Mouse (Mus musculus) liver, adult 2 months (tissue): Measurements from ENCODE around the gene Alox12. TPM values are rescaled to one million over a fixed set of nuclear protein-coding genes. Genes with fewer than 3 reads are reported as not detected.
A peak's percentile ranks its signal among the peaks of the same experiment; 100 is the strongest.

Experiments
- DNase-seq: peaks from one replicate; pipeline ENCODE4 v3.0.0-alpha.2; 2011; ENCODE audit warnings: low read depth, low spot score; ENCODE audit errors: extremely low read depth
- H3K27ac ChIP-seq: fragments of 200-500 bp; replicated peaks from 2 replicates; pipeline ENCODE4 v1.5.1; 2012; ENCODE audit warnings: low read depth, mild to moderate bottlenecking, control low read depth, inconsistent platforms, low read length; ENCODE audit not compliant: insufficient read depth
- H3K27me3 ChIP-seq: fragments of 200-500 bp; 2 replicates; pipeline ENCODE4 v1.6.1; 2012; ENCODE audit warnings: mild to moderate bottlenecking, moderate library complexity, low read length, inconsistent platforms; ENCODE audit not compliant: control insufficient read depth, insufficient read depth
- H3K36me3 ChIP-seq: fragments of 200-500 bp; 2 replicates; pipeline ENCODE4 v1.6.1; 2012; ENCODE audit warnings: low read length, inconsistent platforms; ENCODE audit not compliant: control insufficient read depth, insufficient read depth
- H3K4me1 ChIP-seq: fragments of 200-500 bp; 2 replicates; pipeline ENCODE4 v1.6.1; 2011; ENCODE audit warnings: low read length; ENCODE audit not compliant: control insufficient read depth, insufficient read depth
- H3K4me3 ChIP-seq: fragments of 200-500 bp; 2 replicates; pipeline ENCODE4 v1.5.1; 2011; ENCODE audit warnings: low read depth, mild to moderate bottlenecking, control low read depth, low read length, moderate library complexity; ENCODE audit not compliant: insufficient read depth
- H3K79me2 ChIP-seq: fragments of 200-500 bp; 2 replicates; pipeline ENCODE4 v1.6.1; 2012; ENCODE audit warnings: inconsistent platforms, mild to moderate bottlenecking, low read length, moderate library complexity; ENCODE audit not compliant: control insufficient read depth, insufficient read depth
- H3K9ac ChIP-seq: fragments of 200-500 bp; 2 replicates; pipeline ENCODE4 v1.6.1; 2012; ENCODE audit warnings: low read depth, mild to moderate bottlenecking, control low read depth, inconsistent platforms, low read length
- CTCF ChIP-seq: fragments of 200-500 bp; IDR thresholded peaks from 2 replicates; pipeline ENCODE4 v1.5.1; 2011; ENCODE audit warnings: low read depth, low read length, control low read depth
- POLR2A ChIP-seq: fragments of 200-500 bp; IDR thresholded peaks from 2 replicates; pipeline ENCODE4 v1.6.1; 2011; ENCODE audit warnings: low read length, control low read depth; ENCODE audit not compliant: insufficient read depth; ENCODE audit errors: extremely low read depth
- WGBS: fragments of 180-500 bp; shearing (Covaris S2); methylation state at CpG from one replicate; pipeline ENCODE4 v1.1.7; 2018; 5-methylcytosine and 5-hydroxymethylcytosine counted together
- polyA plus RNA-seq: library from polyadenylated mRNA; depleted of rRNA; stranded (reverse); fragments of >200 nt; gene quantifications from 2 replicates; pipeline ENCODE4 v1.2.3, GENCODE M21; 2012
- total RNA-seq: library from RNA; depleted of rRNA; stranded (reverse); fragments of >200 nt; gene quantifications from 2 replicates; pipeline ENCODE4 v1.2.3, GENCODE M21; 2014

Alox12 gene
- total and polyA plus RNA-seq, 2 experiments, result 0.09 to 0.28 TPM

GRCm38 (mm10) chr11:70218039-70218438, 37.1 kb downstream of the Alox12 start:
- H3K36me3 ChIP-seq, result no peaks in the 10 kb centered on the region
- H3K4me3 ChIP-seq, result no peak overlapping the region
- peak; percentile 74 for DNase-seq
- TF ChIP-seq CTCF (no peak), POLR2A (no peak)
- no peaks in the 10 kb centered on the region for H3K79me2 ChIP-seq
- no peaks in the 10 kb centered on the region for H3K27me3 ChIP-seq
- peaks cover 6% of the 10 kb centered on the region for H3K4me1 ChIP-seq
- whole genome bisulfite sequencing, result 55% methylated on average over 4 of the region's 4 CpGs
- no peak overlapping the region for H3K9ac ChIP-seq
- H3K27ac ChIP-seq, result no peak overlapping the region; the same call in 1 of the 2 replicates

DNA sequence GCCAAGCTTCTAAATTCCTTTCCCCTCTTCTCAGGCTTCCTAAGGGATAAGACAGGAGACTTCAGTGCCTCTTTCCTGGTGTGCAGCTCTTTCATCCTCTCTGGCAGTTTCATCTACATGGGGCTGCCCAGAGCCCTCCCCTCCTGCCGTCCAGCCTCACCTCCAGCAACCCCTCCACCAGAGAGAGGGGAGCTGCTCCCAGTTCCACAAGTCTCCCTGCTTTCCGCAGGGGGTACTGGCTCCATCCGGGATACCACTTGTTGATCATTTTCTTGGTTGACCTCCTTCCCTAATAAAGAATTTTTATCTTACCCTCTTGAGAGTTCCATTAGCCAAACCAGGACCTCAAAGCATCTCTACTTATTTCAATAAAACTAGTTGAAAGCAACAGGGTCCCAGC, 39.0 kb downstream of the Alox12 start:
- 94% methylated on average over 3 of the region's 3 CpGs for WGBS
- H3K9ac ChIP-seq, result no peak overlapping the region
- H3K4me3 ChIP-seq, result no peak overlapping the region
- H3K79me2 ChIP-seq, result no peaks in the 10 kb centered on the region
- H3K27ac ChIP-seq, result no peak overlapping the region
- no peaks in the 10 kb centered on the region for H3K27me3 ChIP-seq
- no peaks in the 10 kb centered on the region for H3K36me3 ChIP-seq
- DNase-seq, result no peak
- H3K4me1 ChIP-seq, result peaks cover 15% of the 10 kb centered on the region
- no peak for TF ChIP-seq POLR2A
- no peak for TF ChIP-seq CTCF

DNA sequence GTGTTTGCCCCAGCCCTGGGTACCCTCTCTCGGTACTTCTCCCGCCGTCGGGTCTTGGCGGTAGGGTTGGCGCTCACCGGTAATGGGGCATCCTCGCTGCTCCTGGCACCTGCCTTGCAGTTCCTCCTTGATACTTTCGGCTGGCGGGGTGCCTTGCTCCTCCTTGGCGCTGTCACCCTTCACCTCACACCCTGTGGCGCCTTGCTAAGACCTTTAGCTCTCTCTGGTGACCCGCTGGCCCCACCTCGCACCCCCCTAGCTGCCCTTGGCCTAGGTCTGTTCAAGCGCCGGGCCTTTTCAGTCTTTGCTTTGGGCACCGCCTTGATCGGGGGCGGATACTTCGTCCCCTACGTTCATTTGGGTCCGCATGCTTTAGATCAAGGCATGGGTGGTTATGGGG, 39.9 kb downstream of the Alox12 start:
- H3K9ac ChIP-seq, result no peak overlapping the region
- H3K79me2 ChIP-seq, result no peaks in the 10 kb centered on the region
- H3K4me3 ChIP-seq, result no peak overlapping the region
- H3K27me3 ChIP-seq, result no peaks in the 10 kb centered on the region
- peaks cover 15% of the 10 kb centered on the region for H3K4me1 ChIP-seq
- no peak overlapping the region for H3K27ac ChIP-seq
- no peak for TF ChIP-seq POLR2A
- TF ChIP-seq CTCF, result no peak
- DNase-seq, result no peak
- no peaks in the 10 kb centered on the region for H3K36me3 ChIP-seq
- WGBS, result 70% methylated on average over 22 of the region's 22 CpGs

DNA sequence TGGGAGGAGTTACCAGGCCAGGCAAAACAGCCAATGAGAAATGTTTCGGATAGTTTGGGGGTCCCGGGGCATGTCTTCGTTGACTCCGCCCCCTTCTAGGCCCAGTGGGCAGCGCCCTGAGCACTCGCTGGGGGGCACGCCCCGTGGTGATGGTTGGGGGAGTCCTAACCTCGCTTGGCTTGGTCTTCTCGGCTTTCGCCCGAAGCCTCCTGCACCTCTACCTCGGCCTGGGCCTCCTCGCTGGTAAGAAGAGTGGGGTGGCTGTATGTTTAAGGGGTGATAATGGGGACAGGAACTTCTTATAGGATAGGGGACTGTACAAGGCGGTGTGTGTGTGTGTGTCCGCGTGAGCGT, 40.3 kb downstream of the Alox12 start:
- no peak overlapping the region for H3K27ac ChIP-seq
- no peaks in the 10 kb centered on the region for H3K27me3 ChIP-seq
- no peak for DNase-seq
- TF ChIP-seq CTCF, result no peak
- H3K9ac ChIP-seq, result no peak overlapping the region
- H3K36me3 ChIP-seq, result no peaks in the 10 kb centered on the region
- no peaks in the 10 kb centered on the region for H3K79me2 ChIP-seq
- 46% methylated on average over 18 of the region's 18 CpGs for WGBS
- peaks cover 15% of the 10 kb centered on the region for H3K4me1 ChIP-seq
- no peak overlapping the region for H3K4me3 ChIP-seq

DNA sequence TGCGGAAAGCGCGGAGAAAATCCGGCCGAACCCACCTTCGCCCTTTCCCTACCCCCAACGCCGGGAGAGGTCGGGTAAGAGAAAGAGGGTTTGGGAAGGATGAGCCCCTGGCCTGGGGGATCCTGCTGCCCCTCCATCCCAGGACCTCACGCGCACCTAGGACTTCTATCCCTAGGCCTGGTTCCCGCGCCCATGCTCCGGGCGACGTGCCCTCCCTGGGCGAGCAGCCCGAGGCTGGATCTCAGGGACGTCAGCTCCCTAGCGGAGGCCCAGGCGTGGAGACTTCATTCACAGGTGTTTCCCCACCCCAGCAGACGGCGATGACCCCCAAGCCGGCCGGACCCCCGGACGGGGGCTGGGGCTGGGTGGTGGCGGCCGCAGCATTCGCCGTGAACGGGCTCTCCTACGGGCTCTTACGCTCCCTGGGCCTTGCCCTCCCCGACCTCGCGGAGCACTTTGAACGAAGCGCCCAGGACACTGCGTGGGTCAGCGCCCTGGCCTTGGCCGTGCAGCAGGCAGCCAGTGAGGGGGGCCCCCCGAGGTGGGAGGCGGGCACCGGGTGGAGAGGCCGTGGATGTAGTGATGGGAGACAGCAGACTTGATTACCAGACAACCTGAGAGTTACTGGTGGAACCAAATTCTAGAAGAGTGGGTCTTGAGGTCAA, 40.8 kb downstream of the Alox12 start:
- peaks cover 15% of the 10 kb centered on the region for H3K4me1 ChIP-seq
- DNase-seq, result peak; percentile 50
- H3K9ac ChIP-seq, result peak overlapping the region; percentile 65
- H3K4me3 ChIP-seq, result peak overlapping the region; percentile 55
- H3K79me2 ChIP-seq, result no peaks in the 10 kb centered on the region
- H3K36me3 ChIP-seq, result no peaks in the 10 kb centered on the region
- peak overlapping the region; percentile 17; the same call in 1 of the 2 replicates for H3K27ac ChIP-seq
- H3K27me3 ChIP-seq, result no peaks in the 10 kb centered on the region
- 2% methylated on average over 46 of the region's 46 CpGs for WGBS
- TF ChIP-seq POLR2A, result no peak
- TF ChIP-seq CTCF, result no peak

GRCm38 (mm10) chr11:70213736-70214135, 41.4 kb downstream of the Alox12 start:
- TF ChIP-seq CTCF (no peak), POLR2A (no peak)
- Histone ChIP-seq H3K36me3 (no peaks in the 10 kb centered on the region), H3K27me3 (no peaks in the 10 kb centered on the region), H3K79me2 (no peaks in the 10 kb centered on the region), H3K9ac (peak overlapping the region; percentile 65), H3K4me1 (peaks cover 15% of the 10 kb centered on the region), H3K4me3 (peak overlapping the region; percentile 55; the same call in 1 of the 2 replicates), H3K27ac (peak overlapping the region; percentile 42)
- WGBS, result 7% methylated on average over 26 of the region's 26 CpGs
- DNase-seq, result peak; percentile 37
